Mouse (Mus musculus): ENCODE measurements around the gene Sp2. TPM values are rescaled to one million over a fixed set of nuclear protein-coding genes. Genes with fewer than 3 reads are reported as not detected.

Gene Sp2
- polyA plus RNA-seq, 1 experiment from 2014 or later: 18.0 TPM

- H3K36me3 ChIP-seq: peaks cover 5% of the 10 kb centered on the region
- no peaks in the 10 kb centered on the region for H3K27me3 ChIP-seq
- H3K27ac ChIP-seq: 0 out of 2 replicates have a peak overlapping the region, but pooled peaks have one; percentile 5
- peak overlapping the region; percentile 16; the same call in 1 of the 2 replicates for H3K9ac ChIP-seq
- H3K4me3 ChIP-seq: no peak overlapping the region
- ATAC-seq (ENCODE audit: insufficient number of reproducible peaks, insufficient read depth, low FRiP score, low TSS enrichment, low read depth): no peak
- H3K9me3 ChIP-seq: no peaks in the 10 kb centered on the region
- no peak overlapping the region for H3K4me2 ChIP-seq
- 77% methylated on average over 11 of the region's 11 CpGs for WGBS
- peaks cover 32% of the 10 kb centered on the region for H3K4me1 ChIP-seq
Observed at GRCm38 (mm10) chr11:96967544-96968269, 15.1 kb downstream of the Sp2 start.

GRCm38 (mm10) chr11:96966914-96967543 is 15.7 kb downstream of the Sp2 start:
- H3K27me3 ChIP-seq: no peaks in the 10 kb centered on the region
- peak overlapping the region; percentile 16; the same call in 1 of the 2 replicates for H3K9ac ChIP-seq
- H3K9me3 ChIP-seq: no peaks in the 10 kb centered on the region
- H3K4me3 ChIP-seq: no peak overlapping the region
- ATAC-seq (ENCODE audit: insufficient number of reproducible peaks, insufficient read depth, low FRiP score, low TSS enrichment, low read depth): no peak
- WGBS: 86% methylated on average over 13 of the region's 13 CpGs
- H3K4me2 ChIP-seq: no peak overlapping the region
- 0 out of 2 replicates have a peak overlapping the region, but pooled peaks have one; percentile 5 for H3K27ac ChIP-seq
- peaks cover 25% of the 10 kb centered on the region for H3K4me1 ChIP-seq
- H3K36me3 ChIP-seq: peaks cover 10% of the 10 kb centered on the region

GRCm38 (mm10) chr11:96966172-96966571 is 16.6 kb downstream of the Sp2 start:
- peaks cover 18% of the 10 kb centered on the region for H3K36me3 ChIP-seq
- 85% methylated on average over 3 of the region's 3 CpGs for WGBS
- no peak for ATAC-seq (ENCODE audit: insufficient number of reproducible peaks, insufficient read depth, low FRiP score, low TSS enrichment, low read depth)
- peaks cover 21% of the 10 kb centered on the region for H3K4me1 ChIP-seq
- H3K4me2 ChIP-seq: no peak overlapping the region
- H3K9me3 ChIP-seq: no peaks in the 10 kb centered on the region
- H3K4me3 ChIP-seq: no peak overlapping the region
- H3K9ac ChIP-seq: no peak overlapping the region
- H3K27me3 ChIP-seq: no peaks in the 10 kb centered on the region
- no peak overlapping the region for H3K27ac ChIP-seq

- Histone ChIP-seq H3K9me3 (no peaks in the 10 kb centered on the region), H3K27me3 (no peaks in the 10 kb centered on the region), H3K4me2 (no peak overlapping the region), H3K9ac (no peak overlapping the region), H3K4me1 (peaks cover 5% of the 10 kb centered on the region; the same call in 1 of the 2 replicates), H3K27ac (no peak overlapping the region), H3K4me3 (no peak overlapping the region), H3K36me3 (peaks cover 42% of the 10 kb centered on the region)
- no peak for ATAC-seq (ENCODE audit: insufficient number of reproducible peaks, insufficient read depth, low FRiP score, low TSS enrichment, low read depth)
- WGBS: 22% methylated on average over 8 of the region's 8 CpGs
Observed at GRCm38 (mm10) chr11:96963580-96963979, 19.2 kb downstream of the Sp2 start.

GRCm38 (mm10) chr11:96957061-96957805 is 25.5 kb downstream of the Sp2 start:
- no peak overlapping the region for H3K27ac ChIP-seq
- H3K9me3 ChIP-seq: no peaks in the 10 kb centered on the region
- WGBS: 89% methylated on average over 10 of the region's 10 CpGs
- no peak overlapping the region for H3K4me3 ChIP-seq
- H3K36me3 ChIP-seq: peaks cover 89% of the 10 kb centered on the region
- ATAC-seq (ENCODE audit: insufficient number of reproducible peaks, insufficient read depth, low FRiP score, low TSS enrichment, low read depth): no peak
- H3K4me1 ChIP-seq: no peaks in the 10 kb centered on the region
- H3K27me3 ChIP-seq: no peaks in the 10 kb centered on the region
- no peak overlapping the region for H3K4me2 ChIP-seq
- no peak overlapping the region for H3K9ac ChIP-seq

GRCm38 (mm10) chr11:96956009-96956724 is 26.6 kb downstream of the Sp2 start:
- H3K9ac ChIP-seq: no peak overlapping the region
- no peaks in the 10 kb centered on the region for H3K27me3 ChIP-seq
- no peaks in the 10 kb centered on the region for H3K4me1 ChIP-seq
- H3K36me3 ChIP-seq: peaks cover 91% of the 10 kb centered on the region
- H3K9me3 ChIP-seq: no peaks in the 10 kb centered on the region
- H3K4me2 ChIP-seq: no peak overlapping the region
- no peak overlapping the region for H3K27ac ChIP-seq
- 56% methylated on average over 20 of the region's 20 CpGs for WGBS
- ATAC-seq (ENCODE audit: insufficient number of reproducible peaks, insufficient read depth, low FRiP score, low TSS enrichment, low read depth): no peak
- H3K4me3 ChIP-seq: no peak overlapping the region

- no peaks in the 10 kb centered on the region for H3K4me1 ChIP-seq
- WGBS: 87% methylated on average over 4 of the region's 4 CpGs
- no peaks in the 10 kb centered on the region; the same call in 1 of the 2 replicates for H3K9me3 ChIP-seq
- no peaks in the 10 kb centered on the region for H3K27me3 ChIP-seq
- no peak overlapping the region for H3K4me2 ChIP-seq
- no peak for ATAC-seq (ENCODE audit: insufficient number of reproducible peaks, insufficient read depth, low FRiP score, low TSS enrichment, low read depth)
- no peak overlapping the region for H3K27ac ChIP-seq
- no peak overlapping the region for H3K9ac ChIP-seq
- H3K36me3 ChIP-seq: peaks cover 92% of the 10 kb centered on the region
- H3K4me3 ChIP-seq: no peak overlapping the region
Observed at GRCm38 (mm10) chr11:96955094-96955493, 27.7 kb downstream of the Sp2 start.

GRCm38 (mm10) chr11:96952896-96953295 is 29.9 kb downstream of the Sp2 start:
- H3K9ac ChIP-seq: no peak overlapping the region
- no peaks in the 10 kb centered on the region; the same call in 1 of the 2 replicates for H3K9me3 ChIP-seq
- no peak overlapping the region for H3K27ac ChIP-seq
- WGBS: 67% methylated on average over 6 of the region's 6 CpGs
- H3K36me3 ChIP-seq: peaks cover 85% of the 10 kb centered on the region
- no peaks in the 10 kb centered on the region for H3K27me3 ChIP-seq
- no peak overlapping the region for H3K4me3 ChIP-seq
- ATAC-seq (ENCODE audit: insufficient number of reproducible peaks, insufficient read depth, low FRiP score, low TSS enrichment, low read depth): no peak; the same call in 1 of the 2 replicates
- H3K4me1 ChIP-seq: no peaks in the 10 kb centered on the region
- no peak overlapping the region for H3K4me2 ChIP-seq

- no peaks in the 10 kb centered on the region for H3K4me1 ChIP-seq
- H3K4me2 ChIP-seq: no peak overlapping the region
- WGBS: 84% methylated on average over 10 of the region's 10 CpGs
- no peaks in the 10 kb centered on the region for H3K27me3 ChIP-seq
- ATAC-seq (ENCODE audit: insufficient number of reproducible peaks, insufficient read depth, low FRiP score, low TSS enrichment, low read depth): no peak
- no peak overlapping the region for H3K27ac ChIP-seq
- no peak overlapping the region for H3K9ac ChIP-seq
- H3K4me3 ChIP-seq: no peak overlapping the region
- H3K36me3 ChIP-seq: peaks cover 80% of the 10 kb centered on the region
- no peaks in the 10 kb centered on the region; the same call in 1 of the 2 replicates for H3K9me3 ChIP-seq
Observed at GRCm38 (mm10) chr11:96952426-96952825, 30.3 kb downstream of the Sp2 start.

- ATAC-seq (ENCODE audit: insufficient number of reproducible peaks, insufficient read depth, low FRiP score, low TSS enrichment, low read depth): no peak
- 98% methylated on average over 3 of the region's 3 CpGs for WGBS
- Histone ChIP-seq H3K4me1 (peaks cover 7% of the 10 kb centered on the region), H3K36me3 (peaks cover 63% of the 10 kb centered on the region), H3K9ac (no peak overlapping the region), H3K9me3 (no peaks in the 10 kb centered on the region; the same call in 1 of the 2 replicates), H3K4me3 (no peak overlapping the region), H3K4me2 (no peak overlapping the region), H3K27ac (no peak overlapping the region), H3K27me3 (no peaks in the 10 kb centered on the region)
Observed at GRCm38 (mm10) chr11:96950767-96951166, 32.0 kb downstream of the Sp2 start.

- ATAC-seq (ENCODE audit: insufficient number of reproducible peaks, insufficient read depth, low FRiP score, low TSS enrichment, low read depth): no peak
- H3K9me3 ChIP-seq: no peaks in the 10 kb centered on the region; the same call in 1 of the 2 replicates
- H3K4me2 ChIP-seq: no peak overlapping the region
- no peak overlapping the region for H3K9ac ChIP-seq
- H3K36me3 ChIP-seq: peaks cover 36% of the 10 kb centered on the region
- H3K4me1 ChIP-seq: peaks cover 30% of the 10 kb centered on the region
- no peaks in the 10 kb centered on the region for H3K27me3 ChIP-seq
- 86% methylated on average over 4 of the region's 4 CpGs for WGBS
- no peak overlapping the region; the same call in 1 of the 2 replicates for H3K27ac ChIP-seq
- H3K4me3 ChIP-seq: no peak overlapping the region
Observed at GRCm38 (mm10) chr11:96947849-96948248, 34.9 kb downstream of the Sp2 start.
